Mouse (Mus musculus): ENCODE measurements around the gene Swt1.
A peak's percentile ranks its signal among the peaks of the same experiment; 100 is the strongest.
"Not testable (repeated sequence)": the region's sequence is repeated elsewhere in the genome, so short reads cannot be mapped to it uniquely, and the experiment has no call there.

Gene Swt1

GRCm38 (mm10) chr1:151367721-151368324, 60.4 kb downstream of the Swt1 start:
- no peak for DNase-seq (ENCODE audit: extremely low spot score, low read depth, low spot score)

GRCm38 (mm10) chr1:151366944-151367605, 61.2 kb downstream of the Swt1 start:
- DNase-seq (ENCODE audit: extremely low spot score, low read depth, low spot score), result no peak

- no peak for DNase-seq (ENCODE audit: extremely low spot score, low read depth, low spot score)
Observed at GRCm38 (mm10) chr1:151359374-151359773, 68.9 kb downstream of the Swt1 start.

- DNase-seq (ENCODE audit: extremely low spot score, low read depth, low spot score), result no peak
Observed at GRCm38 (mm10) chr1:151355994-151356393, 72.3 kb downstream of the Swt1 start.

- no peak for DNase-seq (ENCODE audit: extremely low spot score, low read depth, low spot score)
Observed at GRCm38 (mm10) chr1:151352911-151353310, 75.3 kb downstream of the Swt1 start.

- DNase-seq (ENCODE audit: extremely low spot score, low read depth, low spot score), result not testable (repeated sequence)
Observed at GRCm38 (mm10) chr1:151348293-151348692, 80.0 kb downstream of the Swt1 start.

GRCm38 (mm10) chr1:151346681-151347127, 81.6 kb downstream of the Swt1 start:
- no peak for DNase-seq (ENCODE audit: extremely low spot score, low read depth, low spot score)

GRCm38 (mm10) chr1:151345863-151346195, 82.4 kb downstream of the Swt1 start:
- no peak for DNase-seq (ENCODE audit: extremely low spot score, low read depth, low spot score)

- DNase-seq (ENCODE audit: extremely low spot score, low read depth, low spot score), result peak; percentile 56
Observed at GRCm38 (mm10) chr1:151345109-151345862, 83.0 kb downstream of the Swt1 start.

GRCm38 (mm10) chr1:151344283-151345108, 83.8 kb downstream of the Swt1 start, which contains the start of gene Ivns1abp:
Gene Ivns1abp, plus strand, starts transcription at chr1:151344477.
- peak; percentile 73 for DNase-seq (ENCODE audit: extremely low spot score, low read depth, low spot score)

GRCm38 (mm10) chr1:151343571-151344282, 84.5 kb downstream of the Swt1 start:
- DNase-seq (ENCODE audit: extremely low spot score, low read depth, low spot score), result no peak

GRCm38 (mm10) chr1:151342968-151343367, 85.3 kb downstream of the Swt1 start:
- no peak for DNase-seq (ENCODE audit: extremely low spot score, low read depth, low spot score)

GRCm38 (mm10) chr1:151342311-151342710, 85.9 kb downstream of the Swt1 start:
- DNase-seq (ENCODE audit: extremely low spot score, low read depth, low spot score), result no peak

GRCm38 (mm10) chr1:151341321-151342044, 86.8 kb downstream of the Swt1 start:
- no peak for DNase-seq (ENCODE audit: extremely low spot score, low read depth, low spot score)

GRCm38 (mm10) chr1:151338941-151339340, 89.3 kb downstream of the Swt1 start:
- DNase-seq (ENCODE audit: extremely low spot score, low read depth, low spot score), result no peak

- DNase-seq (ENCODE audit: extremely low spot score, low read depth, low spot score), result no peak
Observed at GRCm38 (mm10) chr1:151338234-151338633, 90.0 kb downstream of the Swt1 start.

GRCm38 (mm10) chr1:151332819-151333218, 95.4 kb downstream of the Swt1 start:
- DNase-seq (ENCODE audit: extremely low spot score, low read depth, low spot score), result no peak

- DNase-seq (ENCODE audit: extremely low spot score, low read depth, low spot score), result no peak
Observed at GRCm38 (mm10) chr1:151329601-151330000, 98.7 kb downstream of the Swt1 start.

GRCm38 (mm10) chr1:151328341-151329097, 99.7 kb downstream of the Swt1 start:
- no peak for DNase-seq (ENCODE audit: extremely low spot score, low read depth, low spot score)

Measured in hindlimb bud, embryonic 11.5 days (tissue).